Mouse (Mus musculus) lung, embryonic 16.5 days (tissue): ENCODE measurements around the gene Alkbh2. TPM values are rescaled to one million over a fixed set of nuclear protein-coding genes. Genes with fewer than 3 reads are reported as not detected.

Experiments used
- ATAC-seq: fragments of 200-750 bp; cut with Nextera tagmentation; 2 replicates; pipeline ENCODE4 v1.8.0; 2017; ENCODE audit warnings: low read depth, mild to moderate bottlenecking, moderate library complexity
- H3K27ac ChIP-seq: fragments of 300-500 bp; sonication (generic); 2 replicates; pipeline ENCODE4 v1.5.1; 2014; ENCODE audit warnings: mild to moderate bottlenecking, control low read depth, low read length
- H3K27me3 ChIP-seq: fragments of 300-500 bp; sonication (generic); 2 replicates; pipeline ENCODE4 v1.6.1; 2014; ENCODE audit warnings: low read depth, low read length, mixed read lengths; ENCODE audit not compliant: control insufficient read depth, insufficient read depth
- H3K36me3 ChIP-seq: fragments of 300-500 bp; sonication (generic); 2 replicates; pipeline ENCODE4 v1.6.1; 2014; ENCODE audit warnings: low read length; ENCODE audit not compliant: control insufficient read depth, insufficient read depth
- H3K4me1 ChIP-seq: fragments of 300-500 bp; sonication (generic); replicated peaks from 2 replicates; pipeline ENCODE4 v1.6.1; 2014; ENCODE audit warnings: low read length, mixed read lengths; ENCODE audit not compliant: control insufficient read depth, insufficient read depth
- H3K4me2 ChIP-seq: fragments of 300-500 bp; sonication (generic); 2 replicates; pipeline ENCODE4 v1.6.1; 2014; ENCODE audit warnings: low read depth, low read length, control low read depth
- H3K4me3 ChIP-seq: fragments of 300-500 bp; sonication (generic); 2 replicates; pipeline ENCODE4 v1.5.1; 2014; ENCODE audit warnings: mild to moderate bottlenecking, low read length, control low read depth
- H3K9ac ChIP-seq: fragments of 300-500 bp; sonication (generic); 2 replicates; pipeline ENCODE4 v1.6.1; 2014; ENCODE audit warnings: low read length, control low read depth
- H3K9me3 ChIP-seq: fragments of 300-500 bp; sonication (generic); 2 replicates; pipeline ENCODE4 v1.6.1; 2016; ENCODE audit warnings: low read length; ENCODE audit not compliant: control insufficient read depth
- WGBS: fragments of 180-500 bp; shearing (Covaris S2); extraction: QIAGEN DNeasy Blood & Tissue Kit; methylation state at CpG from one replicate; pipeline ENCODE4 v1.1.7; 2014; 5-methylcytosine and 5-hydroxymethylcytosine counted together
- polyA plus RNA-seq: library from polyadenylated mRNA; unstranded; fragments of >200 nt; fragmentation: Nextera tagmentation; extraction: Ambion mirVana; gene quantifications from 2 replicates; pipeline ENCODE4 v1.2.1, GENCODE M21; 2015

The Alkbh2 gene
- polyA plus RNA-seq, 1 experiment from 2014 or later: 6.3 TPM

- H3K27me3 ChIP-seq: no peaks in the 10 kb centered on the region
- no peaks in the 10 kb centered on the region for H3K9me3 ChIP-seq
- H3K4me2 ChIP-seq: peak overlapping the region; percentile 99
- ATAC-seq: no peak
- peak overlapping the region; percentile 82 for H3K4me3 ChIP-seq
- no peaks in the 10 kb centered on the region for H3K36me3 ChIP-seq
- peaks cover 20% of the 10 kb centered on the region for H3K4me1 ChIP-seq
- peak overlapping the region; percentile 64 for H3K9ac ChIP-seq
- WGBS: under 1% methylated on average over 15 of the region's 15 CpGs
- H3K27ac ChIP-seq: peak overlapping the region; percentile 31; the same call in 1 of the 2 replicates
Observed at GRCm38 (mm10) chr5:114131521-114131840, 3.5 kb upstream of the Alkbh2 start.

GRCm38 (mm10) chr5:114130698-114131520, 2.9 kb upstream of the Alkbh2 start:
- H3K9ac ChIP-seq: peak overlapping the region; percentile 70
- H3K27ac ChIP-seq: peak overlapping the region; percentile 31; the same call in 1 of the 2 replicates
- ATAC-seq: peak; percentile 97
- no peaks in the 10 kb centered on the region for H3K9me3 ChIP-seq
- H3K4me2 ChIP-seq: peak overlapping the region; percentile 99
- WGBS: under 1% methylated on average over 87 of the region's 87 CpGs
- H3K36me3 ChIP-seq: no peaks in the 10 kb centered on the region
- H3K4me3 ChIP-seq: peak overlapping the region; percentile 82
- H3K27me3 ChIP-seq: no peaks in the 10 kb centered on the region
- peaks cover 20% of the 10 kb centered on the region for H3K4me1 ChIP-seq

GRCm38 (mm10) chr5:114130211-114130605, 2.2 kb upstream of the Alkbh2 start, which contains the start of gene Ung:
Gene Ung, plus strand, starts transcription at chr5:114130386.
- Histone ChIP-seq H3K4me2 (peak within 1 kb of the TSS; percentile 99), H3K9me3 (no peaks in the 10 kb centered on the region), H3K36me3 (no peaks in the 10 kb centered on the region), H3K27ac (peak within 1 kb of the TSS; percentile 31; the same call in 1 of the 2 replicates), H3K9ac (peak within 1 kb of the TSS; percentile 70), H3K4me1 (peaks cover 20% of the 10 kb centered on the region), H3K27me3 (no peaks in the 10 kb centered on the region), H3K4me3 (peak within 1 kb of the TSS; percentile 82)
- peak; percentile 32 for ATAC-seq
- WGBS: under 1% methylated on average over 29 of the region's 29 CpGs

- no peaks in the 10 kb centered on the region for H3K9me3 ChIP-seq
- H3K4me2 ChIP-seq: peak overlapping the region; percentile 99
- H3K4me3 ChIP-seq: peak overlapping the region; percentile 82
- H3K4me1 ChIP-seq: peaks cover 20% of the 10 kb centered on the region
- H3K36me3 ChIP-seq: no peaks in the 10 kb centered on the region
- ATAC-seq: no peak
- H3K27me3 ChIP-seq: no peaks in the 10 kb centered on the region
- 75% methylated on average over 15 of the region's 15 CpGs for WGBS
- H3K27ac ChIP-seq: no peak overlapping the region
- H3K9ac ChIP-seq: no peak overlapping the region; the same call in 1 of the 2 replicates
Observed at GRCm38 (mm10) chr5:114129550-114130210, 1.7 kb upstream of the Alkbh2 start.

- Histone ChIP-seq H3K36me3 (peaks cover 17% of the 10 kb centered on the region), H3K9ac (no peak overlapping the region), H3K27ac (no peak overlapping the region), H3K4me1 (peaks cover 6% of the 10 kb centered on the region), H3K27me3 (no peaks in the 10 kb centered on the region), H3K4me2 (peak overlapping the region; percentile 96), H3K9me3 (no peaks in the 10 kb centered on the region), H3K4me3 (peak overlapping the region; percentile 71)
- 87% methylated on average over 7 of the region's 7 CpGs for WGBS
- no peak for ATAC-seq
Observed at GRCm38 (mm10) chr5:114126499-114127244, 1.3 kb downstream of the Alkbh2 start.

- H3K4me1 ChIP-seq: peaks cover 5% of the 10 kb centered on the region; the same call in 1 of the 2 replicates
- no peak overlapping the region for H3K27ac ChIP-seq
- no peaks in the 10 kb centered on the region for H3K27me3 ChIP-seq
- H3K9ac ChIP-seq: no peak overlapping the region
- H3K36me3 ChIP-seq: peaks cover 20% of the 10 kb centered on the region
- no peak for ATAC-seq
- WGBS: 91% methylated on average over 3 of the region's 3 CpGs
- H3K4me2 ChIP-seq: no peak overlapping the region
- no peak overlapping the region for H3K4me3 ChIP-seq
- no peaks in the 10 kb centered on the region for H3K9me3 ChIP-seq
Observed at GRCm38 (mm10) chr5:114126008-114126407, 2.0 kb downstream of the Alkbh2 start.

GRCm38 (mm10) chr5:114119806-114120205, 8.2 kb downstream of the Alkbh2 start:
- 78% methylated on average over 4 of the region's 4 CpGs for WGBS
- Histone ChIP-seq H3K27ac (no peak overlapping the region), H3K4me3 (no peak overlapping the region), H3K4me2 (no peak overlapping the region), H3K9ac (no peak overlapping the region), H3K4me1 (no peaks in the 10 kb centered on the region), H3K9me3 (no peaks in the 10 kb centered on the region), H3K27me3 (no peaks in the 10 kb centered on the region), H3K36me3 (peaks cover 32% of the 10 kb centered on the region)
- ATAC-seq: no peak

GRCm38 (mm10) chr5:114116586-114116985, 11.4 kb downstream of the Alkbh2 start:
- no peak overlapping the region for H3K4me3 ChIP-seq
- H3K9me3 ChIP-seq: no peaks in the 10 kb centered on the region
- H3K4me1 ChIP-seq: no peaks in the 10 kb centered on the region
- ATAC-seq: no peak
- no peak overlapping the region for H3K4me2 ChIP-seq
- H3K27ac ChIP-seq: no peak overlapping the region
- WGBS: 78% methylated on average over 7 of the region's 7 CpGs
- no peaks in the 10 kb centered on the region for H3K27me3 ChIP-seq
- no peak overlapping the region for H3K9ac ChIP-seq
- peaks cover 21% of the 10 kb centered on the region for H3K36me3 ChIP-seq

- H3K4me1 ChIP-seq: no peaks in the 10 kb centered on the region
- 78% methylated on average over 5 of the region's 5 CpGs for WGBS
- no peaks in the 10 kb centered on the region for H3K9me3 ChIP-seq
- H3K27me3 ChIP-seq: no peaks in the 10 kb centered on the region
- H3K9ac ChIP-seq: no peak overlapping the region
- H3K27ac ChIP-seq: no peak overlapping the region
- H3K36me3 ChIP-seq: peaks cover 15% of the 10 kb centered on the region
- H3K4me2 ChIP-seq: no peak overlapping the region
- no peak overlapping the region for H3K4me3 ChIP-seq
- no peak for ATAC-seq
Observed at GRCm38 (mm10) chr5:114115030-114115429, 13.0 kb downstream of the Alkbh2 start.
